Mouse (Mus musculus) T-cell, adult 2 months (primary cell): ENCODE results near the gene Dpf3.

ENCODE experiments used
- DNase-seq: peaks from one replicate; pipeline ENCODE4 v3.0.0; 2022; ENCODE audit warnings: low spot score

Dpf3 gene

DNA sequence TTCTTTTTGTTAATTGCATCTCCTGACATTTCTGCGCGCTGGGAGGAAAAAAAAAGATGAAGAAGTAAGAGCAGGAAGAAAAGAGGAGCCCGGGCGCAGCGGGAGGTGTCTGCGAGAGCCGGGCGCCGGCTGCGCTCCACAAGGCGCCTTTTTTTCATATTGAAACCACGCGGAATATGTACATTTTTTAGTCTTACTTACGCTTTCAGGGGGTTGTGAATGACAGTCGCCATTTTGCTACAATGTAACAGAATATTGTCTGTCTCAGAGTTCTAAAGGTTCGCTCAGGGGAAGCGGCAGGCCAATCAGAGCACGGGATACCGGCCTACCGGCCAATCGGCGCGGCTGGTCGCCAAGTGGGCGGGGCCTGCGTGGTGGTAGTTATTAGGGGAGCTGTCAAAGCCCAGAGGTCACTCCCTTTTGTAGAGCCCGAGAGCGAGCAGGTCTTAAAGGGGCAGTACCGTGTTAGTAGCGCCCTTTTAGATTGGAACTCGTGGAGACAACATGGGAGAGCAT lies at the start of gene Dpf3:
Dpf3 (minus strand) TSS at position 241 of the 516 bp plus-strand sequence.
- peak; percentile 84 for DNase-seq

DNA sequence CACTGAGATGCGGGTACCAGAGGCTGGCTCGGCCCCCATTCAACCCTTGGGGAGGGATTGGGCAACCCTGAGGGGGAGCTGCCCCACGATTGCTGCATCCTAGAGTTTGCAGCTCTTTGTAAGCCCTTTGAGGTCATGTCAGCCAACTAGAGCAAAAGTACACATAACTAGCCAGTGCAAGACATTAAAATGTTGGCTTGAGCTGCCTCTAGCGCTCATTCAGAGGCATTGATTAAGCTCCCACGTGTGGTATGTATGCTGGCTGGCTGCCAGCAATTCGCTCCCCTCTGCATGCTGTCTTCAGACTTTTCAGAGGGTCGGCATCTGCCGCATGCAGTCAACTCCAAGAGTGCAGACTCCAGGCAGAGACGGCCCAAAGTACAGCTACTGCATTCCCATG lies 48.5 kb upstream of the Dpf3 start:
- no peak for DNase-seq

DNA sequence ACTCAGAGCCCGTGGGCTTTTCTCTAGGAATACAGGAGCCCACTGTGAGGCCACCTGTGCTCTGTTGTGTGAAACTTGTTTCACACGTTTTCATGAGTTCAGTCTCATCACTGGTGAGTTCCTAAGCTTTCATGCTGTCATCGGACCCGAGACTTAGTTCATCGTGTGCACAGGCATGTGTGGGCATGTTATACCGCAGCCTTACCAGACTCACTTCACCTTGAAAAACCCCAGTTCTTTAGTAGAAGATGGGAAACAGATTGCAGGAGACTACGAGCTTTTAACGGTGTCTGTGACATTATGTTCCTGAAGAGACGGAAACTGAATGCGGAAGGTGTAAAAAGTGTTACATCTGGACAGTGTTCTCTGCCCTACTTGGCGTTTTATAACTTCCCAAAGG lies 47.9 kb upstream of the Dpf3 start:
- no peak for DNase-seq

DNA sequence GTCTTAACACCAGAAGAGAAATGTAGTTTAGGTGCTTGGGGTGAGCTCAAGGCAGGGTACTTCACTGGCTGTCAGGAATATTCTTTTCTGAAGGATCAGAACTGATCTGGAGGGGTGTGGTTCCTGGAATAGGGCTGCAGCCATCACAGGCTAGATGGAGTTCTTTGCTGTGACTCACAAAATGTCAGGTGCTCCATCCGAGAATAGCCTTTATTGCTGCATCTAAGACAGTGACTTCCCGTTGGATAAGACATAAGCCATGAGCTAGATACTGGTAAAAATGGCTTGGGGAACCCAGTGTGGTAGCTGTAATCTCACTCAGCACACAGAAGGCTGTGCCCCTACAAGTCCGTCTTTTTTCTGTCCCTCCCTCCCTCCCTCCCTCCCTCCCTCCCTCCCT lies 46.7 kb upstream of the Dpf3 start:
- DNase-seq, result no peak

DNA sequence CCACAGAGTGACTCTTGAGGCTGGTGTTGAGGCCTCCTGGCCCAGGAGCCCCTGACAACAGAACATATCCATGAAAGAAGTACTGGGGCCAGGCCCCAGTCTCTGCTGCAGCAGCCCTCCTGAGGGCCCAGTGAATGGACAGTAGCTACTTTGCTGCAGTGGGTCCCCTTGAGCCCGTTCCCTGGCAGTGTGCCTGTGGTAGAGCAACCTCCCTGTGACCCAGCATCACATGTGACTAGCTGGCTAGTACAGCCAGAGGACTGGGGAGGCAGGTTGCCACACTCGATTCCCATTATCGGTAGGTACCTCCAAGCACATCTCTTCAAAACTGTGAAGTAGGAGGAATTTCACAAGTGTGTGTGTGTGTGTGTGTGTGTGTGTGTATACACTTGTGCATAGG lies 45.5 kb upstream of the Dpf3 start:
- DNase-seq, result no peak

DNA sequence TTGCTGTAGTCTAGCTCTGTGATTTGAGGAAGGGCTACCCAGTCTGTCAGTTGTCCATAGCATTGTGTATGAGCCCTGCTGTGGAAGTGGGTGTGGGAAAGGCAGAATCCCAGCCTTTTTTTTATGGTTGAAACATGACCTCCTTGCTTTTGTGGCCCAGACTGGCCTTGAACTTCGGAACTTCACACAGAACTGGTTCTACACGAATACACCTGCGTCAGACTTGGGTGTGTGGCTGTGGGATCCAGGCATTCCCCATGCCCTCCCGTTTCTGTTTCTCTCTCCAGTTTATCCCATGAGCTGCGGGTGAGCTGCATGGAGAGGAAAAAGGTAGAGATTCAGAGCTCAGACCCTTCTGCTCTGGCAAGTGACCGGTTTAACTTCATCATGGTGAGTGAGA lies 44.5 kb upstream of the Dpf3 start:
- no peak for DNase-seq

DNA sequence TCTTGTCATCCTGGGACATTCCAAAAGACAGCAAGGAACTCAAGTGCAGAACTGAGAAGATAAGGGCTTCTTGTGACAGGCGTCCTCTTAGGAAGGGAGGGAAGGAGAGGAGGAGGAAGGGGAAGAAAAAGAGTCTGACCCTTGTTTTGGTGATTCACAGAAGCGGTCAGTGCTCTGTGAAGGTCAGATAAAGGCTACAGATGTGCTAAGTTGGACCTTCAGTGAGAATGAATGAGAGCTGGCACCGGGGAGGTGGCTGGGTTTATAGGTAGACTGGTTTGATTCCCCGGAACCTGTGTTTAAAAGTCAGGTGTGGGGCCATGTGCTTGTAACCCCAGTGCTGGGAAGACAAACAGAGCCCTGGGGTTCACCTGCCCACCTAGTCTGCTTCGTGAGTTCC lies 41.1 kb upstream of the Dpf3 start:
- no peak for DNase-seq

DNA sequence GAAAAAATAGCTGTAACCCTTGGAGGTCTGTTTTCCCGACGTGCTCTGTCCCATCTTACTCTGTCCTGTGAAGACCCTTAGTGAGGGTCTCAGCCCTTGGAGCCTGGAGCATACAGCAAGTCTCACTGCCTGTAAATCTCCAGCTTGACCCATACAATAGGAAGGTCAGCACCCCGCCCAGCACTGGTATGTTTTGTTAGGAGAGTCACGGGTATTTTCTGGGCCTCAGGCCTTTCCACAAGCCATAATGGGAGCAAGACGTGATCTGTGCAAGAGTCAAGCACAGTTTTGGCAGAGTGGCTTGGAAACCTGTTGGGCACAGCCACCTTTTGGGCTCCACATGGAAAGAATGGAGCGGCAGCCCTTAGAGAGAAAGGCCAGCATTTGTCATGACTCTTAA lies 40.3 kb upstream of the Dpf3 start:
- no peak for DNase-seq

DNA sequence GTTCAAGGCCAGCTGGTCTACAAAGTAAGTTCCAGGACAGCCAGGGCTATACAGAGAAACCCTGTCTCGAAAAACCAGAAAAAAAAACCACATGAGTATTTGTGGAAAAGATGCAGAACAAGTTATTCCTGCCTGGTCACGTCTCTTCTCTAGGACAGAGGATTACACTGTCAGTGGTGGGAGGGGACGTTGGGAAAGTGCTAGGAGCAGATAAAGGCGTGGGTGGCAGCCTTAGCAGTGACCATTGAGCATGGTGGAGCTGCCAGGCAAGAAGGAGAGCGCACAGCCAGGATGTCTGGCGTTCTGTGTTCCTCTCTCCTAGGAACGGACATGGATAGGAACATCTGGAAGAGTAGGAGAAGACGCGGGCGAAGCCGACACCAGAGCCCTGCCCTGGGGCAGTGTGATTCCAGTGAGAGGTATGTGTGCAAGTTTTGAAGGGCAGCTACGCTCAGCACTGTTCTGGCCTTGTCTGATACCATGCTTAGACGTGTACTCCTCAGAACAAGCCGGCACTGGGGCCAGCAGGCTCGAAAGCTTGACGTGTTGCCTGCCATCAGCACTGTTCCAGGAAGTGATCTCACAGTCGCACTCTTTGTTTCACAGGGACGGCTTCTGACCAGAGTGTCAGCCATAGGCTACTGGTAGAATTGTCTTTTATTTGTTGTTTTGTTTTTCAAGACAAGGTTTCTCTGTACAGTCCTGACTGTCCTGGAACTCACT lies 38.5 kb upstream of the Dpf3 start:
- DNase-seq, result no peak

DNA sequence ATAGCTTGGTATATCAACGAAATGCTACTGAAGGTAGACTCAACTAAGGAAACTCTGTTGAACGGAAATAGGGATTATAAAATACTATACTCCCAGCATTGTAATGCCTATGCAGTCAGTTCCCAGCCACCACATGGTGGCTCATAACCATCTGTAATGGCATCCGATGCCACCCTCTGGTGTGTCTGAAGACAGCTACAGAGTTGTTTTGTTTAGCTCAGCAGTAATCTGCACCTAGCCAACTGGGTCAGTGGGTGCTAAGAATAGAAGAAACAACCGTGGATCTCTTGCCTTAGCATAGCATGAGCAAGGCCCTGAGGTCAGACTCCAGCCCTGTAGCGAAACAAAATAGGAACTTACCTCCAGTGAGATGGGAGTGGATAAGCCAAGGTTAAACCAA lies 36.8 kb upstream of the Dpf3 start:
- DNase-seq, result no peak

DNA sequence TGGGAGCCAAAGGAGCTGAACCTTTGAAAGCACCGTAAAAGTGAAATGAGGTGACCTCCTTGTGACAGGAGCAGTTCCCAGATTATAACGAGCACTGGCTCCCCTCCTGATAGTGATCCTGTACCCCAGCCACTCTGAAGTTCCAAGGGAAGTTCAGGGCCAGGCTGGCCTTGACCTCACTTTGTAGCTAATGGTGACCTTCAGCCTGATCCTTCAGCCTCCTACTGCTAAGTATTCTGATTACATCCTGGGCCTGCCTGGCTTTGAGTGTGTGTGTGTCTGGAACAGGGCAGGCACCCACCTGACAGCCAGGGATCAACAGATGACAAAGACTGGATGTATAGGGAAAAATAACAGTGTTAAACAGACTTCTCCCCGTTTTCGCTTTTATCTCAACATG lies 36.4 kb upstream of the Dpf3 start:
- no peak for DNase-seq

DNA sequence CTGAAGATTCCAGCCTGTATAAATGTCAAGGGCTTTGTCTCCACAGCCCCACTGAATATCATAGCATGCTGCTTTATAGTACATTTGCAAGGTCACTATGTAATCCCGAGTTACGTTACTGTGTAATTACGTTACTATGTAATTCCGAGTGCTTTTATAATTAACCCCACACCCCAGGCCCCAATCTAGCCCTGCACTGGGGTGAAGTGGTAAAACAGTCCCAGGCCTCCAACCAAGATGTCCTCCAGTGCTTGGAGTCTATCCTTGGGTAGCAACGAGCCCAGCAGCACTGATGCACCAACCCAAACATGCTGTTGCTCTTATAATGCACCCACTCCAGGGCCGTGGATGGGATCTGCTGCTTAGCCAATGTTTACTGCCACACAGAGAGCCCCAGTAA lies 35.5 kb upstream of the Dpf3 start:
- no peak for DNase-seq

DNA sequence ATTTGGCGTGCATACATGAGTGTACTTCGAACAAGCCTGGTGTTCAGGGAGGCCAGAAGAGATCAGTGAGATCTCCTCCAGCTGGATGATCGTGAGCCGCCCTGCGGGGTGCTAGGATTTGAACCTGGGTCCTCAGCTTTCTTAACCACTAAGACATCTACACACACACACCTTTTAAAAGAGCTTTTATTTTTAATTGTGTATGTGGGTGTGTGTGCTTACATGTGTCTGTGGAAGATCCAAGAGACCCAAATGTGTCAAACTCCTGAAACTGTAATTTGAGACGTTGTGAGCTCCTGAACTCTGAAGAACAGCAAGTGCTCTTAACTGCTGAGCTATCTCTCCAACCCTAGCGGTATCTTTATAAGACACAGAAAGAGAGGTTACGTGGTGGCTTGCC lies 33.6 kb upstream of the Dpf3 start:
- no peak for DNase-seq

DNA sequence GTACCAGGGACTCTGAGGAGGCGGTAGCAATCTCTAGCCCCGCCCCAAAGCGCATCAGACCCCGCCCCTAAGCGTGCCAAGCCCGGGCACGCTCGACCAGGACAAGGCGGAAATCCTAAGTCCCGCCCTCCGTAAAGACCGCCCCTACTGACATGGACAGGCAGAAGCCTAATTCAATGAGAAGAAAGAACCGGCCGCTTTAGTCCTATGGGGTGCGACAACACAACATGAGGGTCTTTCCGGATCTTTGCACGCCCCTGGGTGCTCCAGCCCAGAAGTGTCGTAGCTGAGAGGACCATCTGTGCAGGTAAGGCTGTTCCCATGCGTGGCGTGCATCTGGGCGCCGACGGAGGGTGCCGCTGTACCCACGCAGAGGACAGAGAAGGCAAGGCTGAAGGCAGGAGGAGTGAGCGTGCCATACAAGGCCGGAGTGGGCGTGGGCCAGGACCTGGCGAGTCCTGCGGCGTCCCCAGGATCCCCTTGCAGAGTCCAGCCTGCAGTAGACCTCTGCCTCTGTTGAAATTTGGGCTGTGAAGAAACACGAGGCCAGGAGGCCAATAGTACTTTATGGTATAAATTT lies 32.9 kb upstream of the Dpf3 start, which contains the start of gene Dcaf4:
Dcaf4 (plus strand) TSS at position 156 of the 580 bp plus-strand sequence.
- DNase-seq, result peak; percentile 93

DNA sequence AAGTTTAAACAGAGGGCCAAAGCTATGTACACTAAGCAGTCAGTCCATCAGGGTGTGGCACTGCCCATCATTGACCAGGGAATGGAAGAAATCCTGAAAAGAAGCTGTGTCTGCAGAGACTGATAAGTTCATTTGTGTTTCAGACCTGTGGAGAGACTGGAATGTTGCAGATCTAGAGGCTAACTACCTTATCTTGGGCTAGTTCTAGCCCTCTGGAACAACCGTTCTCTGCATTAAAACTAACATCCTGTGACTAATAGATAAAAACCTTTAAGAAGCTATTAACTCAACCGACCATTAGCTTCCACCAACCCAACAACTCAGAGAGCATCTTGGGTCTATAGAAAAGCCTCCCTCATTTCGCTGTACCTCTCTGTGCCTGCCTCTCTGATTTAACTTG lies 30.1 kb upstream of the Dpf3 start:
- DNase-seq, result no peak

DNA sequence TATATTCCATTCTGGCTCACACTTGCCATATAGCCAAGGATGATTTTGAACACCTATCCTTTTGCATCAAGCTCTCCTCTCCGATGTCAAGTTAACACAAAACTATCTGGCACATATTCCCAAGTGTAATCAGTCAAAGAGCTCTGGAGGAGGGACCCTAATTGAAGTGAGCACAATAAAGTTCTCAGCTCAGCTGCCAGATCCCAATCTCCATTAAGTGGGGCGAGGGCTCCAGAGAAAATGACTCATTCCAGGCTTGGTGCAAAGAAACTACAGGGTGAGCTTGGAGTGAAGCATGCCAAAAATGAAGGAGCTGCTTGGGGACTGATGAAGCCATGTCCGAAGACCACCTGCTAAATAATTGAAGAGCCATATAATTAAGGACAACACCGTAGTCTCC lies 26.7 kb upstream of the Dpf3 start:
- no peak for DNase-seq

DNA sequence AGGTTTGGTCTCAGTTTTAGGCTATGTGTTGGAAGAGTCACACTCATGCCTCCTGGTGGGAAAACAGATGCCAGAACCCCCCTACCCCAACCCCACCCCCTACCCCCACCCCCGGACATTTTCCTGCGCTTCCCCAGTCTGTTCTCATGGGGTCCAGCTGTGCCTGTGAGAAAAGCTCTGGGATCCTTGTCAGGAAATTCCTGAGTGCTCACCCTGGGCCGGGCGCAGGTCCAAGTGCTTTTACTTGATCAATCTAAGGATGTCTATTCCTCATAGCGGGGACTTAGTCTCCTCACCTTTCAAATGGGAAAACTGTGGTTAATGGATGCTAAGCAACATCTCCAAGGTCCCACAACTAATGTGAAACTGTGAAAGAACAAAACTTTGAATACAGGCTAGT lies 25.7 kb upstream of the Dpf3 start:
- no peak for DNase-seq

DNA sequence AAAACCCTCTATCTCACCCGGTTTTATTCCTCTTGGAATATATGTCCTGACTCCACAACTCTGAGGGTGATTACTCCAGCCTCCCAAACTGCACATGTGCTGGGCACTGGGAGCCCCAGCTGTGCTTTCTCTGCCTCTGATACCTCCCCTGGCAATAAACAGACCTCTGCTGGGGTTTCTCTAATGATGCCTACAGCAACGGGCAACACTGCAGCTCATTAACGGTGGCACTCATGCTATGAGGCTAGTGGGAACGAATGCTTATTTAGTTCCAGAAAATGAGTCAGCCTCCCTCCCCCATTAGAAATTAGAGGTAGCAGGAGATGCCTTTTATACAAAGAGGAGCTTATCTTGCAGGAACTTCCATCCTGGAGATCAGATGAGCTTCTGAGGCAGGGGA lies 25.3 kb upstream of the Dpf3 start:
- DNase-seq, result no peak

DNA sequence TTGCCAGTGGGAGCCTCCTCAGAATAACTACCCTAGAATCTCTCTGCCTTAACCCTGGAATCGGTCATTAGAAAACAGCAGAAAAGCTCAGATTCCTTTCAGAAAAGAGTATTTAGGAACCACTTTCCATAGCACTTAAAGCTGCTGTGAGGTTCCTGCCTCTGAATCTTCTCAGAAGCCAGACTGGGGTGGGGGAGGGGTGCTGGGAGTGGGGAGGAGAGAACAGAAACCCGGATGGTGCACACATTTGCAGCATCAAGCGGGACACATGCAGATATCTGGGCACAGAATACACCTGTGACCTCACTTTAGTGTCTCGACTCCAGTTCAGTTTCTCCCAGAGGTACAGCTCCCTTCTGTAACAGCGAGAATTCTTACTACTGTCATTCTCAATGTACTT lies 23.1 kb upstream of the Dpf3 start:
- no peak for DNase-seq

DNA sequence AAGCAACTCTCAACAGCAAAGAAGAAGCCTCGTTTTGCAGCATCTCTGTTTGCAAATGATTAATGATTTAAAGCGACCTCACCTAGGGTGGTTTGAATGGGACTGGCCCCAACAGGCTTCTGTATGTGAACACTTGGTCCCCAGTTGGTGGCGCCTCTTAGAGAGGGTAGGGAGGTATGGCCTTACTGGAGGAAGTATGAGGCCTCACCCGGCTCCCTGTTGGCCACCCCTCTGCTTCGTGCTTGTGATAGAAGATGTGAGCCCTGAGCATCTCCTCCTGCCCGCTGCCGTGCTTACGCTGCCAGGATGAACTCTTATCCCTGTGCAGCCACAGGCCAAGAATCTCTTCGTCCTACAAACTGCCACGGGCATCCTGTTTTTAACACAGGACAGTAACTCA lies 19.0 kb upstream of the Dpf3 start:
- DNase-seq, result no peak

DNA sequence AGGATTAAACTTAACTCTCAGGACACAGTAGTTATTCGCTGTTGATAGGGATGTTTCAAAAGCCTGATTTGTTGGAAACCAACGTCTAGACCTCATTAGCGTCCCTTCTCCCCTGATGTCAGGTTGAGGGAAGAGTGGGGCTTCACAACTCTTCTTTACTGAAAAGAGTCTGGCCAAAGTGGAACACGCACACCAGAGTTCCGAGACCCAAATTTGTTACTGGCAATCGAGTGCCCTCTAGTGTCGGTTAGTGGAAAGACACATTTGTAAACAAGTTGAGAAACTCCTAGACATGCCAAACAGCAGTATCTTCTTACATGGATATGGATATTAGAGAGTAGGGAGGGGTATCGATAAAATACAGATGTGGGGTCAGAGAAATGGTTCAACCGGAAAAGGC lies 14.7 kb upstream of the Dpf3 start:
- peak; percentile 49 for DNase-seq

DNA sequence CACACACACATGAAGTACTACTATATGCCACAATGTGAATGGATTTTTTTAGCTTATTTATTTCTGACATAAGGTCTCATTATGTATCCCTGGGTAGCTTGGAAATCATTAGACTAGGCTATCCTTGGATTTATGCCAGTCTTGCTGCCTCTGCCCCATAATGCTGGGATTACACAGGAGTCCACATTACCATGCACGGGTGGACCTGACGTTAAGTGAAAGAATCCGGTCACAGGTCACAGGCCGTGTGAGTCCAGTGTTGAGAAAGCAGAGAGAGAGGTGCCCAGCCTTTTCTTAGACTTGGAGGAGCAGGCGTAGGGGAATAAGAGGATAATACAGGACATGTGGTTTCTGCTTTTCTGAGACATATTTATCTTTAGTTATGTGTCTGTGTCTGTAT lies 11.7 kb upstream of the Dpf3 start:
- no peak for DNase-seq

DNA sequence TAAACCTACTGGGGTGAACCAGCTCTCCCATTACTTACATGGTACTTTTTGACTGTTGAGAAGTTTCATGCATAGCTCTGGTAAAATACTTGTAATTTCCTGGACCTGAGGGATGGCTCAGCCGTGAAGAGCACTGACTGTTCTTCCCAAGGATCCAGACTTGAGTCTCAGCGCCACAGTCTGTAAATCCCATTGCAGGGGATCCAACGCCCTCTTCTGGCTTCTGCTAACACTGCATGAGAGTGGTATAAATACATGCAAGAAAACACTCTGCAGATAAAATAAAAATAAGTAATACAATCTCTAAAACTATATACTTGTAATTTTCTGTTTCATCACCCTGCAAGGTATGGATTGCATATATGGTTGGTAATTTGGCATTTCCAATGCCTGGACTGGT lies 10.4 kb upstream of the Dpf3 start:
- no peak for DNase-seq

DNA sequence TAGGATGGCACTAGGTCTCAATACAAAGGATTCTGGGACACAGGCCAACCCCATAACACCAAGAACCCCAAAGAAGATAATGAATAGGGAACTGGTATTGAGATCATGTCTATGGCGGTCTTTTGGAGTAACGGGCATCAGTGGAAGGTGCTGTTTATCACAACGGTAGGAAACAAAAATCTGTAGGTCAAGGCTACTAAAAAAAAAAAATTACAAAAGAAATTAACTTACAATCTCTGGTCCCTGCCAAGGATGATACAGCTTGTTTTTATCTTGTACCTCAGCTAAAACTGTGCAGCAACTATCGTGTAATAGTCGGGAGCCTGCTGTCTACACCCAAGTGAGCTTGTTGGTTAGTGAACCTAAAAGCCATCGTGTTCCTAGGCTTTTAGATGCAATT lies 9.2 kb upstream of the Dpf3 start:
- no peak for DNase-seq
